Comparison of ENCODE assay signal across 26 mouse cellular contexts in genomic region chr4:100977522-100977921, GRCm38 (mm10). TPM values are rescaled to one million over a fixed set of nuclear protein-coding genes. Genes with fewer than 3 reads are reported as not detected.
DNase-seq lines count a peak whose midpoint lies in the region; ATAC-seq and TF ChIP-seq lines count a peak whose summit lies in the region.
"Had no signal": no experiment of that assay in that cellular context is flagged by ENCODE, and none has a peak within 500 bp of the region (broad histone marks: within the 10 kb centered on the region; RNA-seq: fewer than 3 reads in every experiment).

No protein-coding gene starts in this region.

- no peak for TF ChIP-seq EP300 in ES-Bruce4 (IDR thresholded peaks at IDR 0.05; ENCODE audit: insufficient read depth, low read depth, low read length)

- H3K36me3 ChIP-seq in forebrain, postnatal 0 days (ENCODE audit: insufficient read depth), result 0 out of 2 replicates have a peak, but pooled peaks cover 5% of the 10 kb centered on the region
- peaks cover 30% of the 10 kb centered on the region for H3K36me3 ChIP-seq in forebrain, embryonic 12.5 days (replicated peaks)
- peaks cover 83% of the 10 kb centered on the region for H3K36me3 ChIP-seq in kidney, embryonic 15.5 days
- H3K36me3 ChIP-seq in ES-Bruce4 (ENCODE audit: control insufficient read depth, insufficient read depth, low read length, poor library complexity, severe bottlenecking), result no peaks in the 10 kb centered on the region
- H3K36me3 ChIP-seq in intestine, embryonic 16.5 days (ENCODE audit: control insufficient read depth, insufficient read depth, low read length), result peaks cover 5% of the 10 kb centered on the region; the same call in 1 of the 2 replicates
- H3K36me3 ChIP-seq: liver, embryonic 12.5 days had no signal

- no peak for ATAC-seq in forebrain, postnatal 0 days
- no peak for ATAC-seq in forebrain, embryonic 12.5 days (ENCODE audit: low FRiP score)
- ATAC-seq in kidney, embryonic 15.5 days (replicated peaks; ENCODE audit: low FRiP score), result no peak
- no peak for ATAC-seq in intestine, embryonic 16.5 days
- ATAC-seq: forebrain, embryonic 16.5 days; liver, embryonic 12.5 days had no signal

- H3K4me2 ChIP-seq in forebrain, postnatal 0 days (ENCODE audit: low read depth), result no peak overlapping the region
- no peak overlapping the region for H3K4me2 ChIP-seq in forebrain, embryonic 12.5 days
- H3K4me2 ChIP-seq in kidney, embryonic 15.5 days, result no peak overlapping the region
- H3K4me2 ChIP-seq in intestine, embryonic 16.5 days (ENCODE audit: low read depth, low read length), result no peak overlapping the region
- H3K4me2 ChIP-seq: embryonic facial prominence, embryonic 13.5 days; hindbrain, embryonic 12.5 days; liver, embryonic 12.5 days; midbrain, embryonic 11.5 days; neural tube, embryonic 12.5 days had no signal

- H3K27me3 ChIP-seq in forebrain, postnatal 0 days (ENCODE audit: insufficient read depth, low read length), result no peaks in the 10 kb centered on the region
- no peaks in the 10 kb centered on the region for H3K27me3 ChIP-seq in forebrain, embryonic 12.5 days
- no peaks in the 10 kb centered on the region for H3K27me3 ChIP-seq in kidney, embryonic 15.5 days
- H3K27me3 ChIP-seq in ES-Bruce4 (ENCODE audit: control insufficient read depth, insufficient read depth, low read length, poor library complexity, severe bottlenecking), result no peaks in the 10 kb centered on the region
- H3K27me3 ChIP-seq in intestine, embryonic 16.5 days (replicated peaks; ENCODE audit: control insufficient read depth, insufficient read depth, low read length), result no peaks in the 10 kb centered on the region
- H3K27me3 ChIP-seq: embryonic facial prominence, embryonic 13.5 days; hindbrain, embryonic 12.5 days; liver, embryonic 12.5 days; neural tube, embryonic 12.5 days had no signal

- peak; percentile 38; the same call in 1 of the 2 replicates for TF ChIP-seq CTCF in forebrain, postnatal 0 days (IDR thresholded peaks at IDR 0.05; ENCODE audit: low read depth)
- peak; percentile 42 for TF ChIP-seq CTCF in ES-Bruce4 (IDR thresholded peaks at IDR 0.05; ENCODE audit: low read depth, low read length)
- TF ChIP-seq CTCF in embryonic fibroblast, embryonic 13.5 days (IDR thresholded peaks at IDR 0.05; ENCODE audit: borderline replicate concordance, insufficient read depth, low read length), result peak; percentile 13; the same call in 1 of the 2 replicates

- no peak overlapping the region for H3K4me3 ChIP-seq in forebrain, postnatal 0 days (ENCODE audit: low read depth, low read length)
- no peak overlapping the region for H3K4me3 ChIP-seq in forebrain, embryonic 12.5 days (replicated peaks)
- H3K4me3 ChIP-seq in kidney, embryonic 15.5 days (replicated peaks), result no peak overlapping the region
- H3K4me3 ChIP-seq in ES-Bruce4 (ENCODE audit: low read depth, low read length), result no peak overlapping the region
- no peak overlapping the region for H3K4me3 ChIP-seq in embryonic fibroblast, embryonic 13.5 days (ENCODE audit: insufficient read depth, low read length)
- H3K4me3 ChIP-seq in intestine, embryonic 16.5 days (ENCODE audit: low read length), result no peak overlapping the region
- H3K4me3 ChIP-seq: embryonic facial prominence, embryonic 13.5 days; hindbrain, embryonic 12.5 days; liver, embryonic 12.5 days; neural tube, embryonic 12.5 days had no signal

- no peaks in the 10 kb centered on the region for H3K9me3 ChIP-seq in forebrain, postnatal 0 days (ENCODE audit: low read length)
- no peaks in the 10 kb centered on the region for H3K9me3 ChIP-seq in forebrain, embryonic 12.5 days
- H3K9me3 ChIP-seq in kidney, embryonic 15.5 days (replicated peaks), result no peaks in the 10 kb centered on the region
- no peaks in the 10 kb centered on the region for H3K9me3 ChIP-seq in ES-Bruce4 (replicated peaks; ENCODE audit: control insufficient read depth, insufficient read depth, low read length, poor library complexity, severe bottlenecking)
- no peaks in the 10 kb centered on the region for H3K9me3 ChIP-seq in intestine, embryonic 16.5 days (ENCODE audit: control insufficient read depth, low read length)
- H3K9me3 ChIP-seq: embryonic facial prominence, embryonic 13.5 days; hindbrain, embryonic 12.5 days; liver, embryonic 12.5 days; neural tube, embryonic 12.5 days had no signal

- no peak overlapping the region for H3K27ac ChIP-seq in forebrain, postnatal 0 days (ENCODE audit: low read depth, low read length)
- H3K27ac ChIP-seq in forebrain, embryonic 12.5 days, result no peak overlapping the region
- no peak overlapping the region for H3K27ac ChIP-seq in kidney, embryonic 15.5 days
- H3K27ac ChIP-seq in ES-Bruce4 (ENCODE audit: insufficient read depth, low read length), result no peak overlapping the region
- no peak overlapping the region for H3K27ac ChIP-seq in embryonic fibroblast, embryonic 13.5 days (ENCODE audit: insufficient read depth, low read length)
- H3K27ac ChIP-seq in intestine, embryonic 16.5 days (ENCODE audit: low read length), result no peak overlapping the region
- H3K27ac ChIP-seq: embryonic facial prominence, embryonic 13.5 days; hindbrain, embryonic 12.5 days; liver, embryonic 12.5 days; neural tube, embryonic 12.5 days had no signal

- no peak overlapping the region for H3K9ac ChIP-seq in forebrain, postnatal 0 days
- H3K9ac ChIP-seq in forebrain, embryonic 12.5 days, result no peak overlapping the region
- H3K9ac ChIP-seq in kidney, embryonic 15.5 days, result no peak overlapping the region
- no peak overlapping the region for H3K9ac ChIP-seq in ES-Bruce4 (ENCODE audit: low read depth, poor library complexity, severe bottlenecking)
- no peak overlapping the region for H3K9ac ChIP-seq in intestine, embryonic 16.5 days (ENCODE audit: low read depth, low read length)
- H3K9ac ChIP-seq: embryonic facial prominence, embryonic 13.5 days; hindbrain, embryonic 12.5 days; liver, embryonic 12.5 days; neural tube, embryonic 12.5 days had no signal

- WGBS in forebrain, postnatal 0 days, result 88% methylated on average over 7 of the region's 7 CpGs
- 90% methylated on average over 7 of the region's 7 CpGs for WGBS in forebrain, embryonic 12.5 days
- WGBS in kidney, embryonic 15.5 days, result 93% methylated on average over 7 of the region's 7 CpGs
- WGBS in intestine, embryonic 16.5 days, result 91% methylated on average over 7 of the region's 7 CpGs

- no peak for TF ChIP-seq POLR2A in ES-Bruce4 (IDR thresholded peaks at IDR 0.05; ENCODE audit: insufficient read depth, low read length)
- no peak for TF ChIP-seq POLR2A in embryonic fibroblast, embryonic 13.5 days (IDR thresholded peaks at IDR 0.05; ENCODE audit: low read depth, low read length)

- H3K4me1 ChIP-seq in forebrain, postnatal 0 days (ENCODE audit: insufficient read depth), result no peaks in the 10 kb centered on the region
- peaks cover 26% of the 10 kb centered on the region for H3K4me1 ChIP-seq in forebrain, embryonic 12.5 days
- no peaks in the 10 kb centered on the region for H3K4me1 ChIP-seq in kidney, embryonic 15.5 days
- no peaks in the 10 kb centered on the region for H3K4me1 ChIP-seq in ES-Bruce4 (ENCODE audit: control insufficient read depth, insufficient read depth, low read length)
- H3K4me1 ChIP-seq in embryonic fibroblast, embryonic 13.5 days (ENCODE audit: control insufficient read depth, insufficient read depth, low read length), result no peaks in the 10 kb centered on the region
- no peaks in the 10 kb centered on the region for H3K4me1 ChIP-seq in intestine, embryonic 16.5 days (ENCODE audit: control insufficient read depth, insufficient read depth, low read length)
- H3K4me1 ChIP-seq: liver, embryonic 12.5 days had no signal

- no peak for DNase-seq in forebrain, postnatal 0 days
- peak; percentile 44 to 52 for DNase-seq in kidney, postnatal 4 days
- DNase-seq: adrenal gland, postnatal 25 days; cerebellum, adult 11-12 months; cerebellum, postnatal 36 days; gastrocnemius, postnatal 36 days; heart, postnatal 10 days; kidney, adult 18-20 months; layer of hippocampus, adult 9-11 months; lung, adult 2 months; right cerebral cortex, adult 18-20 months; thymus, postnatal 36 days had no signal

RNA-seq across cellular contexts. Expression of gene Gm10577, which starts 43.0 kb away (rescaled TPM):
- total RNA-seq in forebrain, postnatal 0 days (2014; rRNA removed), result not detected in 2 replicates
- polyA plus RNA-seq in forebrain, postnatal 0 days (2015; fragmentation: Nextera tagmentation; extraction: Ambion mirVana), result not detected in 2 replicates
- polyA plus RNA-seq in forebrain, embryonic 12.5 days (2016; fragmentation: Nextera tagmentation; extraction: Ambion mirVana), result not detected in 2 replicates
- not detected in 2 replicates for polyA plus RNA-seq in kidney, embryonic 15.5 days (2015; fragmentation: Nextera tagmentation; extraction: Ambion mirVana)
- polyA plus RNA-seq in ES-Bruce4 (2011; ENCODE audit: insufficient read depth, insufficient read length, low read depth, missing spikeins), result not detected in 2 replicates
- not detected in 2 replicates for polyA plus RNA-seq in embryonic fibroblast, embryonic 13.5 days (2011; ENCODE audit: insufficient read length, low read depth, missing spikeins)
- not detected in 2 replicates for polyA plus RNA-seq in intestine, embryonic 16.5 days (2015; fragmentation: Nextera tagmentation; extraction: Ambion mirVana)
- total RNA-seq: adrenal gland, postnatal 25 days; gastrocnemius, postnatal 36 days; heart, postnatal 10 days; left cerebral cortex, adult 8-10 months had no signal
- polyA plus RNA-seq: embryonic facial prominence, embryonic 13.5 days; forebrain, embryonic 16.5 days; hindbrain, embryonic 12.5 days; limb, embryonic 11.5 days; liver, embryonic 12.5 days; lung, adult 2 months; midbrain, embryonic 11.5 days; neural tube, embryonic 12.5 days; small intestine, adult 2 months had no signal
